Mouse (Mus musculus): ENCODE measurements around the gene Pde4d. TPM values are rescaled to one million over a fixed set of nuclear protein-coding genes. Genes with fewer than 3 reads are reported as not detected.

Pde4d gene
- total RNA-seq, 2 experiments from 2014 or later = 37.4 to 43.6 TPM

DNA sequence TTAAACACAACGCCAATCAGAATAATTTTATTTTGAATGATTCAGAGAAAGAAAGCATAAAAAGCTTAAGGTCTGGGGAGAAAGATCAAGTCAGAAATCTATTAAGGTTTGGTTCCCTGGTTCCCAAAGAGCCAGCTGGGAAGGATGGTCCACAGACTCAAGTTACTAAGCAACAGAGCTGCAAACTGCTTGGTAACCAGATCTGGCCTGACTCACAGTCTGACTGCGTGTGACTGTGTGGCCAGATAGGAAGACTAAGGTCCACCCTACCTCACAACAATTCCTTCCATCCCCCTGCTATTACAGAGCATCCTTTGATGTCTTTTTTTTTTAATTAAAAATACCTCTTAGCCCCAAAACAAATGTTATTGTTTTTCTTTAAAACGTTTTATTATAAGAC, 818.5 kb downstream of the Pde4d start:
- DNase-seq = no peak
- intact Hi-C loops (cut with DNase I) = loop anchor here (5.0 kb wide), 1 partner anchor 36 kb away; no protein-coding TSS in a partner anchor

DNA sequence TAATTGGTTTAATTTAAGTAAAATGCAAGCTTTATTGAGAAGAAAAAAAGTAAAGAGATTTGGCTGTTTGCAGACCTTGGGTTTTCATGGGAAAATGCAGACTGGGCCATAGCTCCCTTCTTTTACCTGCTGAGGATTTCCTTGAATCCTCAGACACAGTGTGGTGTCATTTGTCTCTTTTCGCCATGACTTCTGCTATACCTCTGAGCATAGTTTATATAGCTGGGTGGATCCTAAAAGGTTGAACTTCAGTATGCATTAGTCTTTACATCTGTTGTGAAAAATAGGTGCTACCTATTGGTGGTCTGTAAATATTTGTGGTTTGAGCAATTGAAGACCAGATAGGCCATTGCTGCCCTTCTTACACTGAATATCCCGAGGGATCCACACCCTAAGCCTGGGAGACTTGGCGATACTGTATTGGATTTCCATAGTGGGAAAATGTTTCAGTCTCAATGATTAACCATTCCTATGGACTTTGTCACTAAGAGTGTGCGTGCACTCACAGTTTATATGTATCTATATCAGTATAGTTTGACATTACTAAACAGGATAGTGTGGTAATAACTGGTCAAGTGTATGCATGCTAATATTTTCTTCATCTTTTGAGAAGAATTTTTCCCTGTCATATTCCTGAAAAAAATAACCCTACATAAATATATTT, 819.0 kb downstream of the Pde4d start:
- no peak for DNase-seq
- intact Hi-C loops (cut with DNase I) = loop anchor here (5.0 kb wide), 1 partner anchor 36 kb away; no protein-coding TSS in a partner anchor

DNA sequence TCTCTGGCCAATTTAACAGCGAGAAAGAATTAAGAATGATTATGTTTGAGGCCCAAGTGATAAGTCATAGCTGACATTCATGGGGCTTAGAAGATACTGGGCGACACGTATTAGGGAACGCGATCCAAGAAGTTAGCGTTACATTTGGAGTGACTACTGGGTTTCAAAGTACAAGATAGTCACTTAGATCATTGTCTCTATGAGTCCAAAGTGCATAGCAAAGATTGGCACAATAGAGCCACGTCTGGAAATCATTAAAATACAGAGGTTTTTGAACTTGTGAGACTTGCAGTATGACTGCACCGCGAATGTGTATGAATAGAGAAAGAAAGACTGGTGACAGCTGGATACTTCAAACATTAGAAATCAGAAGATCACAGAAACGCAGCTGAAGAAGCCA, 825.1 kb downstream of the Pde4d start:
- intact Hi-C loops (cut with DNase I) = no loop called here
- DNase-seq = no peak

DNA sequence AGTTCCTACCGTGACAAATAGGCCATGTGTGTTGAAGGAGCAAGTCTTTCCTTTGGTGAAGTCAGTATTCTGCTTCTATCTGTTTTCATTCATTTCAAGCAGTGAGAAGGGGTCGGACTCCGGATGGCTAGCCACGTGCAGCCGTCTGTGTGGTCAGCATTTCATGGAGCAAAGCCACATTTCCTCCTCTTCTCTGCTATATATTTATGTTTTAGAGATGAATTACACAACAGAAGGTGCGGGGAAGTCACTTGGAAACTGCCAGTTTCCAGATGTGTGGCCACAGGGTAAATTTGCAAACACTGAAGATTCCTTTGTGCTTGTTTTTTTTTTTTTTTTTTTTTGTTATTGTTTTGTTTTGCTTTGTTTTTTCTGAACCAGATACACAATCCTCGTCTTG, 828.0 kb downstream of the Pde4d start:
- intact Hi-C loops (cut with DNase I) = no loop called here
- DNase-seq = no peak

DNA sequence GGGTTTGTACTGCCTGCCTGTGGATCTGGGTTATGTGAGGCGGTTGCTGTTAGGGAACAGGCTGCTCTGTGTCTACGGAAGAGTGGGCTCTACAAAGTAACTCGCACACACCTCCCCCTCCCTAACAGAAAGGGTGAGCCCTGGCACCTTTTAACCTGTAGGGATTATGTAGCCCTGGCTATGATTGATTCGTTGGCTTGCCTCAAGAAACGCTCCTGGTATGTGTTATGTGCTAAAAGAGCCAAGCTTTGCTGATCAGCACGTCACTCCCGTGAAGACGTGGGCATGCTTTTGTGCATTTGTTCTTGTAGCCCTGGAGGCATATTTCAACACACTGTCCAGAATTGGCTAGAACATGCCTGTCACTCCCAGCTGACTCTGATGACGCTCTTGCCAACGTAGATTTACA, 828.8 kb downstream of the Pde4d start:
- intact Hi-C loops (cut with DNase I) = no loop called here
- DNase-seq = no peak

DNA sequence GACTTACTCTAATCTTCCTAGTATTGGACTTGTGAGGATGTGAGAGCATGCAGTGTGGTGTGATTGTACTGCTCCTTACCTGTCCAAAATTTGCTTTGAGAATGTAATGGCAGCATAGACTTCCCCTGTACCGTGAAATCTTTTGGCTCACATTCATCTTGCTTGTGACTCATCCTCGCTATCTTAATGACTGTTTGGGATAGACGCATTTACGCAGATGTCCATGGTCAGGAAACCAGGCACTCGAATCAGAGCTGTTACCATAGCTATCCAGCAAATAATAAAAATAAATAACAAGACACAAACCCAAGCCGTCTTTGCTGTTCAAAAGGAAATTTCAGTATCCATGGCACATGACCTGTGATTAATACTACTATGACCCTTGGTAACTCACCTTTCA, 829.5 kb downstream of the Pde4d start:
- DNase-seq = no peak
- intact Hi-C loops (cut with DNase I) = no loop called here

DNA sequence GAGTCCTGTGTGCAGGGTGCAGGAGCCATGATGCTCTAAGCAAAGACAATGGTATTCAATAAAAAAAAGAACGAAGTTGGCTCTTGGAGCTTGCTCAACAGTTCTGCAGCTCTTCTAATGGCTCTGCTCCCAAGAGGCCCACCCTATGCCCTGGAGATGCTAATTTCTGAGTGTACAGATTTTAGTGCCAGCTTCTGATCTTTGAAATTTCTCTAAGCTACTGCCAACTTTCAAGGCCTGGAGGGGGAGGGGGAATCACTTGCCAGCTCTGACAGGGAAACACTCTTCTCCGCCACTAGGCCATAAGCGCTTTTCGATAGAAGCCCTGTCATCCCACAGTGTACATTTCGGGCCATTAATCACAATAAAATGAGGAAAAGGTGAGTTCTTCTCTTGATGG, 830.7 kb downstream of the Pde4d start:
- DNase-seq = no peak
- intact Hi-C loops (cut with DNase I) = no loop called here

DNA sequence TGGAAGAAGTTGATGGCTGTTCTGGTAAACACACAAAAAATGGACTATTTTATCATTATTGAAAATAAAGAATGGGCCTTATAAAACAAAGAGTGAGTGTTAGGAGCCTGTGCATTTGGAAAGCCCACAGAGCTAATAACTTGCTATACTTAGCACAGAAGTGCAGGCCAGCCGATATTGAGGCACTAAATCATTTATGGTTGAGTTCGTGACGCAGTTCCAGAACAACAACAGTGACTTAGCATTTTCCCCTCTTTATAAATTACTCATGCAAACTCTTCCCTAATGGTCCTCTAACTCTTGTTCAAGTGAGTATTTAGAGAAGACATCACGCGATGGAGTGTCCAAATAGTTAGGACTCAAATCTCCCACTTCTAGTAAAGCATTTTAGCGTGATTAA, 837.7 kb downstream of the Pde4d start:
- intact Hi-C loops (cut with DNase I) = no loop called here
- no peak for DNase-seq

DNA sequence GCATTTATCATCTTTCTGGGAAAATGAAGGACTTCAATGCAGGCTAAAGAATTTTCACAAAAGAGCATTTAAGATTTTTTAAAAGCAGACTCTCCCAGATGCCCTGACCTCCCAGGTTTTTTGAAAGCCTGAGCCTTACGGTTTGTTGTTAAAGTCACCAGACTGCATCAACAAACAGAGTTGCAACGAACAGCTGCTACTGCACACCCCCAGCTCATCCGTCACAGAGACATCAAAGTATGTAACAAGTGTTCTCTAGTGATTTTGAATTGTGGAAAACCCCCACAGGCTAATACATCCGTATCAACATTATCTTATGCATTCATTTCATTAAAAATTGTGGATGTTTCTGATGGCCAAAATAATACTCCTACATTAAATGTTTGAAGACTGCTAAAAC, 841.2 kb downstream of the Pde4d start:
- no peak for DNase-seq
- intact Hi-C loops (cut with DNase I) = loop anchor here (5.0 kb wide), 1 partner anchor 34 kb away; no protein-coding TSS in a partner anchor

DNA sequence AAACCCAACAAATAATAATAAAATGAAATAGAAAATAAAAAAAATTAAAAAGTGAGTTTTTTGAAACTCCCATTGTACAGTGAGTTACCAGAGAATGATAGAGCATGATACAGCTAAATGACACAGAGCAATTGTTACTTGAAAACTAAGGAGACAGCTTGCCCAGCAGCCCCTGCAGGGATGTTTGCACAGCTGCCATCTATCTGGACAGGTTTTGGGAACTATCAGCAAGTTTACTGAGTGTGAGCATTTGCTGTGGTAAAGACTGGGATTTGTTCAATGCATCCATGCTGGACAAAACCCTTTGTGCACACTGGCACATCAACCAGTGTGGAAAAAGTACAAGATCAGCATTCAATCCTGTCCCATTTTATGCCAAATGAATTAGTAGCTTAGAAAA, 843.3 kb downstream of the Pde4d start:
- intact Hi-C loops (cut with DNase I) = loop anchor here (5.0 kb wide), 1 partner anchor 36 kb away; no protein-coding TSS in a partner anchor

DNA sequence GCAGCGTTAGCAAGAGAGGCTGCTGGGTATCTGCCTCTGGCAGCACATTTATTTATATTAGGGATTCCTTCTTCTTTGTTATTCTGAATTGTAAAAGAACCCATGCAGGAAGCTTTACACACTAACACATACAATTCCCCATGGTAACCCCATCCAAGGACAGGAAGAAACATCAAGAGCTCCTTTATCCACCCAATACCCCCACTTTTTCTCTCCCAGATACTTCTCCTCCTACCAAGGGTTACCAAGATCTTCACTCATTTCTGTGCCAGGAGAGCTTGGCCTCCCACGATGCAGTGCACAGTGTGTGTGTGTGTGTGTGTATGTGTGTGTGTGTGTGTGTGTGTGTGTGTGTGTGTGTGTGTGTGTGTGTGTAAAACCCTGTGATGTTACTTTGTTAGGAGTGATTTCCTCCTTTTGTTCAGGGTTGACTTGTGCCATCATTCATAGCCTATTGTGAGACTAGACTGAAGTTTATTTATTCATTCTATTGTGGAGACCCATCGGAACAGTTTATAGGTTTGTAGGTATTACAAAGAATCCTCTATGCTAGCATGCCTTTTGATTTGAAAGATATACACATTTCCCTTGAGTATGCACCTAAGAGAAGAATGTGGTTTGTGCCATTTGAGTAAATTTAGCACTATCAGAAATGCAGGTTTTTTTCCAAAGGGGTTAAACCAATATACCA, 846.7 kb downstream of the Pde4d start:
- no peak for DNase-seq
- intact Hi-C loops (cut with DNase I) = no loop called here

More for the DNA sequence above, 843.3 kb downstream of the Pde4d start:
- no peak for DNase-seq

DNA sequence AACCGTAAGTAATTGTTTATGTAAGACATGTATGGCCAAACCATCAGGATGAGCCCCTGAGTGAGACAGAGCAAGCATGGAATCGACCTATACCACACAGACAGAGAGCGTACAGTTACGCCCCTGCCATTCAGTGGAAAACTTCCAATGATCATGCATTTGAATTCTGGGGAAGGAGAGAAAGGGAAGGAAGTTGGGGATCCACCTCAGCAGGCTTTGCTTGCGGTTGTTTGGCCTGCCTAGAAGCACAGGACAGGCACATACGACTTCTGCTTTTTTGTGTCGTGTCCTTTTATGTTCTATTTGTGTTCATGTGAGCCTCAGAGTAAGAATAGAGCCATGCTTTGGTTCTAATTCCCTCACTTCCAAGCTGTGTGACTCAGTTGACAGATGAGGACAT, 849.1 kb downstream of the Pde4d start:
- intact Hi-C loops (cut with DNase I) = no loop called here
- no peak for DNase-seq

DNA sequence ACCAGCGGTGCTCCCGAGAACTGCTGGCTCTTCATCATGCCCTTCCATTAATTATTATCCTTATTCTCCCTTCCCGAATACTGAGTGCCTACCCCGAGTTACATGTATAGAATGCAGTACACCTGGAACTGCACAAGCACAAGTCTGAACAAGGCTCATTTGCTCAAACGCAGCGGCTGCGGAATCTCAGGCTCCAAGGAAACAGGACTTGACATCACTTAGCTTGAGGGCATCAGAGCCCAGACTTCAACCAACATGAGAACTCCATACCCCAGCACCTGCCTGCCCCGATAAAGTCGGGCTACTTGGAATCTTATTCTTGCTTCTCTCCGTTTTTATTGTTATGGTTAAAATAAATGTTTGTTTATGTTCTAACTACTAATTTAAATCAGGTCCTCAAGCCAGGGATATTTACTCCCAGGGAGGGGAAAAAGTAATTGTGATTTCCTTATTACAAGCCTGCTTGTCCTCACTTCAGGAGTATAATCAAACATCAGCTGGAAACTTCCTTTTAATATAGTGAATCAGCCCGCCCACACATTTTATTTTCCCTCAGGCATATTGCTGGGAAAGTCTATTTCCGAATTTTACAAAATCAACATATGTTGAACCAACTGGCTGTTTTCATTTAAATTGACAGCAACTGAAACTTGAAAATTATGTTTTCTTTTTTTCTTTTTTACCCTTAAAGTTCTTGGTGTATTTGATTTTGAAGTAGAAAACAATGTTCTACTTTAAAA, 849.9 kb downstream of the Pde4d start:
- DNase-seq = no peak
- intact Hi-C loops (cut with DNase I) = no loop called here

DNA sequence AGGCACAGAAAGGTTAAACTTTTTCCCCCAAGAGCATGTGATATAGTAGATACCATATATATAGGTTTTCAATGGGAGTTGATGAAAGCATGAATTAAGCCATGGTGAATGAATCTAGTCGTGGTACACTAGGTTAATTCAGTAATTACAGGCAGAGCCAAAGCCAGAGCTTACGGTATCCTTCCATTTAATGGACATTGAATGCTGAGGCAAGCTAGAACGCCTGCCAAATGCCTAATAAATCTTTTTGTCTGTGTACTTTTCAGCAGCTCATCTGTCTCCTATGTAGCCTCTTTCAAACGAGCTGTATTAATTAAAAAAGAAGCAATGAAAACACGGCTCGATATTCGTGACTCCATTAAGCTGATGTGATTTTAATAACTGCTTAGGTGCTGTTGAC, 862.8 kb downstream of the Pde4d start:
- DNase-seq = no peak
- intact Hi-C loops (cut with DNase I) = no loop called here

DNA sequence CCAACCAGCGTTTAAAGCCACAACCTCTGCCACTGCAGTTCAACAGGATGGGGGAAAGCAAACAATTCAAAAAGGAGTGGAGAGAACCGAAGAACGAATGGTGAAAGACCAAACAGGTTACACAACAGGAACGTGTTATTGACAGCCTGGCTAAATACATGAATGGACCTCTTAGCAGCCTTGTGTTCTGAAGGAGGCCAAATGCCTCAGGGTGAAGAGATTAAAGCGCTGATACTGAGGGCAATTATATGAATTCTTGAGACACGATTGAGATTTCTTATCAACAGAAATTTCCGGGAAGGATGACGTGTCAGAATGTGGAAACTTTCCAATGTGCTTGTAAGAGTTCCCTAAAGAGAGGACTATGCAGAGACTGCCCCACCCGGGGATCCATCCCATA, 865.9 kb downstream of the Pde4d start:
- DNase-seq = no peak
- intact Hi-C loops (cut with DNase I) = no loop called here

DNA sequence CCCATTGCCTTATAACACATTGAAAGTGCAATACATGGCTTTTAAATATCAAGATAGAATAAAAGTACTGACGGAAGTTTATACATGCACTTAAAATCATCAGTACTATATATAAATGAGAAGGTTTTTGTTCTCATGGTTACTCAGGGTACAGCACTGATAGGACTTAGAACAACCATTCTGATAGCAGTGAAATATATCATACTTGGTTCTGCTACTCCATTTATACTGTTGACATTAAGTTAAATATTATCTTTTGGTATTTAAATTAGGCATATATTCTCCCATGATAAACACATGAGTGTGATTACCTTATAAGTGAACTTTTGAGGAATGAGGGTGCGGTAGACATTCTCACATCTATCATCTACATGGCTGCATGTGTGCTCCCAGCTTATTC, 867.9 kb downstream of the Pde4d start:
- intact Hi-C loops (cut with DNase I) = no loop called here
- no peak for DNase-seq

DNA sequence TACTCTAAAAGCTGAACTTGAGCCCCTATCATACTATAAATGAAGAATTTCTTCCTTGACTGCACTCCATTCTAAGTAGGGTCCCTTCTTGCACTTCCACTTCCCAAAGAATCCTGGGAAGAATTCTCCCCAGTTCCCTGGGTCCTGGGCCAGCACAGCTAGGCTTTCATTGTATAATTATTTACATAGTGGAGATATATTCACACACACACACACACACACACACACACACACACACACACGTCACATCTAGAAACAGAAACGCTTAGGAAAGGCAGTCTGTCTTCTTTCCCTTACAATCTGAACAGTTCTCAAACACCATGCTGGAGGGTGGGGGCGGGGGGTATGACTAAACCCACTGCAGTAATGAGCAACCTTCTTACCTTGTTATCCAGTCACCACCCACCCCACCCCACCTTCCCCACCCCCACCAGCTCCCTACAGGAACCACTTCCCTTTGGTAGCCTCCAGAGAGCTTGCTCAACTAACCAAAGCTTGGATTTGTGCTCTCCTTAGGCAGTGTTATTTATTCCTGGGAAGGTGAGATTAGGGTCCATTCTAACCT, 868.8 kb downstream of the Pde4d start:
- DNase-seq = no peak
- intact Hi-C loops (cut with DNase I) = no loop called here

DNA sequence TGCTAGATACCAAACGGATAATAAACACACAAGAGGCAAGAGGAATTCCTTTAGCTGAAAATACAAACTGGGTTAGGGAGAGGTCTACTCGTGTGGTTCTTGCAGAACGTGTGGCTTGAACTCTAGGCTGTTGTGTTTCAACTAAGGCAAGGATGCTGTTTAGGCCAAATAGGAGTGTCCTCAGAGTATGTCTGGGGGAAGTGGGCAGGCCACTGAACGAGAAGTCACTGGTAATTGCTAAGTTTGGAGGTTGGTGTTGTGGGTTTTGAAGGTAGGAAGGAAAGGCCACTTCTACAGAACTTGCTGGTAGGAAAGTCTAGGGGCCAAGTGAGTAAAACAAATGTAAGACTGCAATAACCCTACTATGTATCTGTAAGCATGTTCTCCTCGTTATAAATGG, 876.3 kb downstream of the Pde4d start:
- no peak for DNase-seq
- intact Hi-C loops (cut with DNase I) = no loop called here

DNA sequence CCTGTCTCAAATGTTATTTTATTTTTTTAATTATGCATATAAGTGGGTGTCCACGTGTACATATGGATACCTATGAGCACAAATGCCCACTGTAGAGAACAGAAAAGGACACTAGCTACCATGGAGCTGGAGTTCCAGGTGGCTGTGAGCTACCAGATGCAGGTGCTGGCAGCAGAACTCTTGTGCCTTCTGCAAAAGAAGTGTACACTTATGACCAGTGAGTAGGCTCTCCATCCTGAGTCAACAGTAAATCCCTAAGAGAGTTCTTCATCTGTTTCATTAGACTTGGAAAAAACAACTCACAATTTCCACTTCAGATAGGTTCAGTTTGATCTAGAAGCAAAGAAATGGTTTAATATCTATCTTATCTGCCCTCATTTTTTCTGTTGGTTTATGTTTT, 881.8 kb downstream of the Pde4d start:
- intact Hi-C loops (cut with DNase I) = no loop called here
- DNase-seq = no peak

DNA sequence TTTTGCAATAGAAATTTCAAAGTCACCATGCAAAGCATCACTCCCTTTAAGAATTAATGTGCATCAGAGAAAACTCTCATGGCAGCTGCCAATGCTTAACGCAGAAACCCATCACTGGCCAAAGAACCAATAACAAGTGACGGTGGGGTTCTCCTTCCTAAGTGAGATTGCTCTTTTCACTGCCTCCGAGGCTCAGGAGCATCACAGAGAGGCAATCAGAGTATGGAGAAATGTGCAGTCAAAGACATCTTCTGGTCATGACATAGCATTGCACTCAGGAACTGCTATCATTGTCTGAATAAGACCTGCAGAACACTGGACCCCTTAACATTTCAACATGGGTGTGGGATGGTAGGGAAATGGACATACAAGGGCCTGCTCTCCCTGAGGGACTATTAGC, 892.2 kb downstream of the Pde4d start:
- intact Hi-C loops (cut with DNase I) = loop anchor here (5.0 to 10.0 kb wide), 2 partner anchors 265 to 393 kb away; no protein-coding TSS in a partner anchor
- DNase-seq = no peak

DNA sequence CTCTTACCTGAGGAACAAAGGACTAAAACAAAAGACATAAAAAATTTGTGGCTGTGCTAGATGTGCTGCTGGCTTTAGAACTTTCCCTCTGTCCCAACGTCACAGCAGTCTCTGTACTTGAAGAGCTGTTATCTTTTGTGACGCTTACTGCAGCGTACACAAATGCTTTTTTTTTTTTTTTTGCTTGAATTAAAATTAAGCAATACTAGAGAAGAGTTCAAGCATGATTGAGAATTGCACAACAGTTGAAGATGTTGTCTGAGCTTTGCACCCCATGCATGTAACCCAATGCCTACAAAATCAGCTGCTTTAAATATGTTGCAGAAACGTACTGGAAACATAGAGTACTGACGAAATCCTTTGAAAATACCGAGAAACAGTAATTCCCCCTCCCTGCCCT, 892.7 kb downstream of the Pde4d start:
- intact Hi-C loops (cut with DNase I) = loop anchor here (5.0 to 10.0 kb wide), 2 partner anchors 265 to 392 kb away; no protein-coding TSS in a partner anchor
- DNase-seq = no peak

All from heart, postnatal 36 days (tissue).